Mouse (Mus musculus) left cerebral cortex, postnatal 36 days (tissue): ENCODE measurements around the gene Clcn5. TPM values are rescaled to one million over a fixed set of nuclear protein-coding genes. Genes with fewer than 3 reads are reported as not detected.

Experiments used
- DNase-seq, 2 experiments: peaks; one replicate each; pipeline ENCODE4 v3.0.0; 2021 to 2022; ENCODE audit warnings: low spot score in 2 of 2, mixed read lengths in 1 of 2
- intact Hi-C: fragments of 180-260 bp; cut with DNase I; formaldehyde crosslinking; loops from one replicate; pipeline ENCODE4 v1.15.1; 2025
- microRNA-seq: library from miRNA; unstranded; fragments of <30 nt; microRNA quantifications from one replicate; pipeline ENCODE4 v1.2.0, GENCODE M21; 2022
- total RNA-seq, 2 experiments: library from RNA; stranded (reverse); gene quantifications; 2 replicates each; pipeline ENCODE4 v1.2.3; 2021

Clcn5 gene
- total RNA-seq, 2 experiments from 2014 or later = 8.9 to 9.0 TPM

DNA sequence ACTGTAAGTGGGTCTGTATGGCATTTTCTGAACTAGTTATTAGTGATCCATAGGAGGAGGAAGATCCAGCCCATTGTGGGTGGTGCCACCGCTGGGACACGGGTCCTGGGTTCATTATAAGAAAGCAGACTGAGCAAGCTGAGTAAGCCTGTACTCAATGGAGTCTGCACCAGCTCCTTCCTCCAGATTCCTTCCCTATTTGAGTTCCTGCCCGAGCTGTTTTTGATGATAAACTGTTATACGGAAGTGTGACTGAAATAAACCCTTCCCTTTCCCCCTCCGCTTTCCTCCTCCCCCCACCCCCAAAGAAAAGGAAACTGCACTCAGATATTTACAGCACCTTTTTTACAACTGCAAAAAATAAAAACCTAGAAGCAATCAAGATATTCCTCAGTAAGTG is 115.1 kb downstream of the Clcn5 start:
- intact Hi-C loops = no loop called here
- no peak for DNase-seq

- DNase-seq = no peak
- intact Hi-C loops = no loop called here
Measured at GRCm38 (mm10) chrX:7203535-7203934, 115.6 kb downstream of the Clcn5 start.

GRCm38 (mm10) chrX:7197833-7198232 is 121.3 kb downstream of the Clcn5 start:
- intact Hi-C loops = no loop called here
- DNase-seq = no peak

DNA sequence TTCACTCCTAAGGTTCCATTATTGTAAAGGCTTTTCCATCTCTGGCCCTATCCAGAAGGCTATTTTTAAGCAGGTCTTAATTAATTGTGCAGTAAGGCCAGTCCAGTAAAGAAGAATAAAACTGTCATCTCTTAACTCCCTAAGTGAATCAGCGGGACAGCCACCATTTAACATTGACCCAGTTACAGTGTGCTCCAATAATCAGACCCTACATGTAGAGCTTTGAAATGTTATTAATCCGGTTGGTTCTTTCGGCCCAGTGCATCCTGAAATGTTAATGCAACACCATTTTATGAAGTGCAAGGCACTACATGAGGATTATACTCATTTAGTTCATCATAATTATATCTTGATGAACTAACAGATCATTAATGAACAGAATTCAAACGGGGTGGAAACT is 128.3 kb downstream of the Clcn5 start:
- no peak for DNase-seq

GRCm38 (mm10) chrX:7188311-7188807 is 130.8 kb downstream of the Clcn5 start:
- intact Hi-C loops = loop anchor here (5.0 kb wide), 1 partner anchor 129 kb away; the partner anchor contains the start of gene Clcn5
- DNase-seq = peak; percentile 21 to 23

More for the DNA sequence above, 128.3 kb downstream of the Clcn5 start:
- intact Hi-C loops = no loop called here

DNA sequence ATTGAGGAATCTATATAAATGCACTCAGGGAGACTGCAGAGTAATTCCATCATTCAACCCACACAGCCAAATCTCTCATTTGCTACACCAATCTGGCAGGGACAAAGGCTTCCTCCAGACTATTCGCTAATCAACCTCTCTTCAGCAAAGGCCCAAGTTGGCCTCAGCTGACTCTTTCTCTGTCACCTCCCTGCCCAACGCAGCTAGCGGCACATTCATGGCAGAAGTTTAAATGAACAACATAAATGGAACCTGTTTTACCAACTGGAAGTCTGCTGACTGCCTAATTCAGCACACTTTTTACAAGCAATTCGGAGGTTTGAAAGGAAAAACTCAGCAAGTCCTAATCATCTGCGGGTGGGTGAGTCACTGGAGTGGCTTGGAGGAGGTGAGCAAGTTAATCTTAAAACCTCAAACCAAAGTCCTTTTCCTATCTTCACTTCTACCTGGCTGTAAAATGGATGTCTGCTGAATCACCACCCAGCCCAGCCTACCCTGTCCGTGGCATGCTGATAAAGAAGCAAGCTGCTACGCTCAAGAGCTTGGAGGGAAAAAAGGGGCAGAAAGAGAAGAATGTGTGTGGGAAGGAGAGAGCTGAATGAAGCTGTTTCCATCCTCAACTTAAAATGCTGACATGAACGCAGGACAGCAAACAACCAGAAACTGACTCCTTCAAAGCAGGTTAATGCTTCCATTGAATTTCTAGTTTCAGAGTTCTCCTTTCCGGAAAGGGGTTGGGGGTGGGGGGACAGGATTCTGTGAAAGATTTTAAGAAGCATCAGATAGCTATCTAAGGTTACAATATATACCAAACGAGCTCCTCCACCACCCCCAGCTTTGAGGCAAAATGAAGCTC is 131.5 kb downstream of the Clcn5 start:
- intact Hi-C loops = loop anchor here (5.0 kb wide), 1 partner anchor 130 kb away; the partner anchor contains the start of gene Clcn5
- peak; percentile 3 to 5 for DNase-seq

DNA sequence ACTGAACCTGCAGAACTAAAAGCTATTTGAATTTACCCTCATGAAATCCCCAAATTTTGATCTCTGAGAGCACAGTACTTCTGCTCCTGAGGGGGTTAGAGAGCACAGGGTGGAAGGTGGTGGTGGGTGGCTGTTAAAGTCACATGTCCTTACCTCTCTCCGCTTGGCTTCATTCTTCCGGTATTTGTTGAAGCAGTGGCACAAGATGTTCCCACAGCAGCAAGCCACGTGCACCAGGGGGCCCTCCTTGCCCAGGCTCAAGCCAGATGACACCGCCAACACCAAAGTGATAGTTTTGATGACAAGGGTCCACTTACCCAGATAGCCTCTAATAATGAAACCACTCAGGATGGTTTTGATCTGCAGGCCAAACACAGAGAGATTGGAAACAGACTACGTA is 149.0 kb downstream of the Clcn5 start:
- intact Hi-C loops = no loop called here
- DNase-seq = no peak

DNA sequence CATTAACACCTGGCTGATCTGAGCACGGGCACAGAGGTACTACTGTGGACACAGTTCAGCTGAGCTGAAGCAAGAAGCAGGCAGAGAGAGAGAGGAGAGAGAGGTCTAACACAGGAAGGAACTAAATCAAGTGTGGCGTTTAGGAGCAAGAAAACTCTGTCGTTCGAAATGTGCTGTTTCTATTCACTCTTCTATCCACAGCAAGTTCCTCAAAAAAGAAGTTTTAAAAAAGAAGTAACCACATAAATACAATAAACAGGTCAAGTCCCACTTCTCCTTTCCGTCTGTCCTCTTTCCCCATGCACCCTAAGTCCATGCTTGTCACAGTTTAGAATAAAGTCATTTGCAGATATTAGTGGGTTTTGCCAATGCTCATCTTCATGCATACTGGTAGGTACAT is 150.4 kb downstream of the Clcn5 start:
- no peak for DNase-seq
- intact Hi-C loops = no loop called here

DNA sequence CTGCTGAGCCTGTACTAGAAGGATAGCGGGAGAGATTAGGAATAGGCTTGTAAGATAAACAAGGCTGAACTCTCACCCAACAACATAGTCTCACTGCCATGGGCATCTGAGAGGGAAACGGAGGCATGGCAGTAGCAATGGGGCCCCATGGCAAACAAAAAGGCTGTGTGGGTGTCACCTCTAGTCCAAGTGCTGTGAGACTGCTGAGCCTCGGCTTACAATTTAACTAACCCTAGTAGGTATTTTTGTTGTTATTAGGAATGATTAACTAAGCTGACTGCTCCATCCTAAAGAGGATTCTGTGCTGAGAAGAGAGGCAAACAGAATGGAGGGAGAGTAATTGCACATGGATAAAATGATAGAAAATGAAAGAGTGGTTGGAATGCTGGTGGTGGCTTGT is 161.2 kb downstream of the Clcn5 start:
- intact Hi-C loops = no loop called here
- DNase-seq = no peak

GRCm38 (mm10) chrX:7156026-7156732 is 163.0 kb downstream of the Clcn5 start:
- intact Hi-C loops = no loop called here
- DNase-seq = no peak

DNA sequence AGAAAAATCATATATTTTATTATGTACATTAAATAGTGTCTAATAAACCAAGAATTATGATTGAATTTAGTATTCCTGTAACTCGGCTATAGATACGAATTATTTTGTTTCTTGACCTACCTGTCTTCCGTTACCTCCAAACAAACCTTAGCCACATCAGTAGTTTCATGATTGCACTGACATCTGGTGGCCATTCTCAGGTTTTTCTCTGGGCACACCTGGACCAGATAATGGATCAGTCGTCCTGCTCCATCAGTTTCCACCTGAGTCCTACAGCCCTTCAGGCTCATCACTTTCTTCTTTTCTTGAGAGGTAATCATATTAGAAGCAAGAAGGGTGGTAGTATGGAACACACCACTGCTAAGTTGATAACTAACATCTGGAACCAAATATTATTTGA is 169.0 kb downstream of the Clcn5 start:
- DNase-seq = no peak
- intact Hi-C loops = no loop called here

DNA sequence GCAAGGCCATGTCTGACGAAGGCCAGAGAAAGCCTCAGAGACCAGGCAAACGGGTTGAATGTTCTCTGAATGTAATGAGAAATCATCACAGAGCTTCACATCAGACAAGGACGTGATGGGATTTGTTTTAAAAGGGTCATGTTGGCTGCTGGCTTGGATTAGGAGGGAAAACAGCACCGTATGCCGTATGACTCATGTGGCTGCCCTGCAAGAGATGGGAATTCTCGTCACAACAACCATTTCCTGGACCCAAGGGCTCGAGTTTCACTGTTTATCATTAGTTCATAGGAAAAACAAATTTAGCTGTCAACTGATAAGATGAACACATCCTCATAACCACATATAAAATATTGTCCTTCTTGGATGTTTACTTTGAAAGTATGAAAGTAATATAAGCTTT is 173.0 kb downstream of the Clcn5 start:
- DNase-seq = no peak
- intact Hi-C loops = no loop called here

- DNase-seq = no peak
- intact Hi-C loops = no loop called here
Measured at GRCm38 (mm10) chrX:7121618-7122280, 197.4 kb downstream of the Clcn5 start.

DNA sequence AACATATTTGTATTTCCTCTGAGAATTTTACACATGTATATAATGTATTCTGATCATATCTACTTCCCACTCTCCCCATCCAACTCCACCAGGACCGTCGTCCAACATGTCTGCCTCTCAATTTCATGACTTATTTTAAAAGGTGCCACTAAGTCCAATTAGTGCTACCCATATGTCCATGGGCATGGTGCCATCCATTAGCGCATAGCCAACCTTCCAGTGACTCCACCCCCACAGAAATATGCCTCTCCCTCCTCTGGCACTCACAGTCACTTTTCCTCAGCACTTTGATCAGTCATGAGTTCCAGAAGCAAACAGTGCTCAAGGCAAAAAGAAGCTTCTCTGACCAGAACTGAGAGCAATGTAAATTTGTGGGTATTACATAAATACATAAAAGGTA is 204.3 kb downstream of the Clcn5 start:
- intact Hi-C loops = no loop called here
- no peak for DNase-seq

Small RNA genes within 50 kb of the gene (microRNA-seq; reads per million reads assigned to microRNA genes)
- gene Mir188 (190 reads per million, percentile 62 among the genes with 10 or more reads in this experiment), gene Mir362 (22.1 reads per million, percentile 40 among the genes with 10 or more reads in this experiment), gene Mir500 (136 reads per million, percentile 60 among the genes with 10 or more reads in this experiment), gene Mir501 (605 reads per million, percentile 74 among the genes with 10 or more reads in this experiment), gene Mir532 (615 reads per million, percentile 74 among the genes with 10 or more reads in this experiment)

Other genes starting within 250 kb of the Clcn5 start
- 10 to 100 TPM; 12.3 to 14.6 TPM for gene Usp27x, start 56.5 kb upstream of the Clcn5 start, total RNA-seq